ENCODE assay signal across 9 mouse cellular contexts in the genomic region with DNA sequence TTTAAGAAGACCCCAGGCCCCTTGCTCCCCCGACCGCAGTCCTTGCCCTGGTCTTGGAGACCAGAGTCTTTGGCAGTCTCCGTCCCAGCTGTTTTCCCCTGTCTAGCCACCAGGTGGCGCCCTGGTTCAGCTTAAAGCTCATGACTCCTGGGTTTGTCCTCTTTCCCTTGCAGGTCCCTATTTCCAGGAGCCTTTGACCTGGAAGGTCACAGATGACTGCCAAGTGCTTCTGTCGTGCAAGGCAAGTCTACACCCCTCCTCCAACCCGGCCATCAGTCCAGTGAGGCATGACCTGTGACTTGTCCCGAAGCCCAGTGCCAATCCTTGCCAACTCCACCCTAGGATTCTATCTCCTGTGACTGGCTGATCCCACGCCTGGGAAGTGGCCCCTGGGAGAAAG. TPM values are rescaled to one million over a fixed set of nuclear protein-coding genes. Genes with fewer than 3 reads are reported as not detected.
DNase-seq lines count a peak whose midpoint lies in the region; ATAC-seq and TF ChIP-seq lines count a peak whose summit lies in the region.
"Had no signal": no experiment of that assay in that cellular context is flagged by ENCODE, and none has a peak within 500 bp of the region (broad histone marks: within the 10 kb centered on the region; RNA-seq: fewer than 3 reads in every experiment).

No protein-coding gene starts in this region.

- no peaks in the 10 kb centered on the region for H3K36me3 ChIP-seq in embryonic facial prominence, embryonic 12.5 days
- no peaks in the 10 kb centered on the region for H3K36me3 ChIP-seq in heart, embryonic 15.5 days
- no peaks in the 10 kb centered on the region for H3K36me3 ChIP-seq in liver, postnatal 0 days (replicated peaks; ENCODE audit: insufficient read depth, low read length)

- no peaks in the 10 kb centered on the region for H3K9me3 ChIP-seq in embryonic facial prominence, embryonic 12.5 days
- no peaks in the 10 kb centered on the region for H3K9me3 ChIP-seq in heart, embryonic 15.5 days (replicated peaks)
- no peaks in the 10 kb centered on the region for H3K9me3 ChIP-seq in liver, postnatal 0 days (ENCODE audit: low read length)

- H3K27me3 ChIP-seq in embryonic facial prominence, embryonic 12.5 days = no peaks in the 10 kb centered on the region
- H3K27me3 ChIP-seq in heart, embryonic 15.5 days = no peaks in the 10 kb centered on the region
- H3K27me3 ChIP-seq in liver, postnatal 0 days (ENCODE audit: insufficient read depth, low read length) = no peaks in the 10 kb centered on the region

- no peak overlapping the region for H3K4me2 ChIP-seq in embryonic facial prominence, embryonic 12.5 days (replicated peaks)
- H3K4me2 ChIP-seq in heart, embryonic 15.5 days = no peak overlapping the region
- H3K4me2 ChIP-seq in liver, postnatal 0 days (ENCODE audit: low read depth, low read length) = no peak overlapping the region

- no peak overlapping the region for H3K4me3 ChIP-seq in embryonic facial prominence, embryonic 12.5 days
- H3K4me3 ChIP-seq in heart, embryonic 15.5 days = no peak overlapping the region
- no peak overlapping the region for H3K4me3 ChIP-seq in liver, postnatal 0 days (ENCODE audit: low read depth, low read length)
- H3K4me3 ChIP-seq: megakaryocyte, embryonic 14.5 days had no signal

- 22% methylated on average over 8 of the region's 8 CpGs for WGBS in embryonic facial prominence, embryonic 12.5 days
- 17% methylated on average over 8 of the region's 8 CpGs for WGBS in heart, embryonic 15.5 days
- 10% methylated on average over 8 of the region's 8 CpGs for WGBS in large intestine, adult 2 months
- 19% methylated on average over 8 of the region's 8 CpGs for WGBS in liver, postnatal 0 days (ENCODE audit: insufficient replicate concordance)

- no peaks in the 10 kb centered on the region for H3K4me1 ChIP-seq in embryonic facial prominence, embryonic 12.5 days
- H3K4me1 ChIP-seq in heart, embryonic 15.5 days (replicated peaks) = peaks cover 22% of the 10 kb centered on the region
- H3K4me1 ChIP-seq in liver, postnatal 0 days (ENCODE audit: insufficient read depth) = no peaks in the 10 kb centered on the region

- TF ChIP-seq EP300 in liver, postnatal 0 days (IDR thresholded peaks at IDR 0.05; ENCODE audit: low read depth) = no peak; the same call in 1 of the 2 replicates

- ATAC-seq in embryonic facial prominence, embryonic 12.5 days (ENCODE audit: insufficient number of reproducible peaks, insufficient read depth, low FRiP score, low TSS enrichment) = 0 out of 2 replicates have a peak, but pooled peaks have one; percentile 8
- ATAC-seq in heart, embryonic 15.5 days (replicated peaks; ENCODE audit: insufficient number of reproducible peaks, insufficient read depth, low FRiP score, low read depth) = 0 out of 2 replicates have a peak, but pooled peaks have one; percentile 25
- peak; percentile 94 for ATAC-seq in liver, postnatal 0 days

- peak; percentile 98 for TF ChIP-seq CTCF in liver, postnatal 0 days (IDR thresholded peaks at IDR 0.05; ENCODE audit: low read depth)

- H3K27ac ChIP-seq in embryonic facial prominence, embryonic 12.5 days = no peak overlapping the region
- no peak overlapping the region for H3K27ac ChIP-seq in heart, embryonic 15.5 days
- no peak overlapping the region for H3K27ac ChIP-seq in liver, postnatal 0 days (ENCODE audit: low read depth)

- H3K9ac ChIP-seq in embryonic facial prominence, embryonic 12.5 days = no peak overlapping the region
- no peak overlapping the region for H3K9ac ChIP-seq in heart, embryonic 15.5 days
- H3K9ac ChIP-seq in liver, postnatal 0 days (replicated peaks) = no peak overlapping the region

- peak; percentile 80 to 81 for DNase-seq in CD8-positive naive resting alpha-beta T cell, adult 2 months (ENCODE audit: low read depth in 2 of 2, low spot score in 2 of 2)
- DNase-seq in adrenal gland, postnatal 4 days (ENCODE audit: low spot score in 2 of 2) = peak; percentile 79 to 83
- peak; percentile 70 for DNase-seq in large intestine, adult 2 months (ENCODE audit: low read depth, low spot score)
- DNase-seq in liver, postnatal 0 days = peak; percentile 90
- peak; percentile 69 for DNase-seq in retina, adult 2 months (ENCODE audit: low read depth, low spot score)
- peak; percentile 81 for DNase-seq in thymus, postnatal 25 days

RNA-seq across cellular contexts. Expression of gene Myom3, which starts 42.0 kb away (rescaled TPM):
- 1 to 10 TPM; 3.5 to 9.2 TPM for total RNA-seq in adrenal gland, postnatal 4 days (2021)
- polyA plus RNA-seq in embryonic facial prominence, embryonic 12.5 days (2016; fragmentation: Nextera tagmentation; extraction: Ambion mirVana) = 1.1 and 1.3 TPM in 2 replicates
- 0.20 and 0.52 TPM in 2 replicates for polyA plus RNA-seq in heart, embryonic 15.5 days (2015; fragmentation: Nextera tagmentation; extraction: Ambion mirVana)
- polyA plus RNA-seq in large intestine, adult 2 months (2012; rRNA removed) = 1.1 and 1.3 TPM in 2 replicates
- 0.02 and 0.11 TPM in 2 replicates for polyA plus RNA-seq in liver, postnatal 0 days (2015; fragmentation: Nextera tagmentation; extraction: Ambion mirVana)

RNA-seq across cellular contexts. Expression of gene Srsf10, which starts 54.0 kb away (rescaled TPM):
- total RNA-seq in adrenal gland, postnatal 4 days (2021) = 100 to 1,000 TPM; 145 to 183 TPM
- polyA plus RNA-seq in embryonic facial prominence, embryonic 12.5 days (2016; fragmentation: Nextera tagmentation; extraction: Ambion mirVana) = 342 and 361 TPM in 2 replicates
- polyA plus RNA-seq in heart, embryonic 15.5 days (2015; fragmentation: Nextera tagmentation; extraction: Ambion mirVana) = 127 and 131 TPM in 2 replicates
- 35.9 and 51.4 TPM in 2 replicates for polyA plus RNA-seq in large intestine, adult 2 months (2012; rRNA removed)
- polyA plus RNA-seq in liver, postnatal 0 days (2015; fragmentation: Nextera tagmentation; extraction: Ambion mirVana) = 62.1 and 67.6 TPM in 2 replicates

Comparison
In these comparisons a context has a peak if more than half of its experiments do, and no peak if none do; other contexts are left out.
1. ATAC-seq: peak in every context shown above with its lines; median percentile 94 in liver, postnatal 0 days; 25 in heart, embryonic 15.5 days; 8 in embryonic facial prominence, embryonic 12.5 days.